Mouse (Mus musculus) midbrain, embryonic 12.5 days (tissue): Measurements from ENCODE around the gene Cmtr1. TPM values are rescaled to one million over a fixed set of nuclear protein-coding genes. Genes with fewer than 3 reads are reported as not detected.

Source experiments
- ATAC-seq: fragments of 200-750 bp; cut with Nextera tagmentation; 2 replicates; pipeline ENCODE4 v1.8.0; 2017; ENCODE audit warnings: low read depth, moderate TSS enrichment, moderate library complexity; ENCODE audit not compliant: low FRiP score
- H3K27ac ChIP-seq: fragments of 300-500 bp; sonication (generic); replicated peaks from 2 replicates; pipeline ENCODE4 v1.5.1; 2016; ENCODE audit warnings: mild to moderate bottlenecking
- H3K27me3 ChIP-seq: fragments of 300-500 bp; sonication (generic); 2 replicates; pipeline ENCODE4 v1.6.1; 2016; ENCODE audit warnings: mild to moderate bottlenecking
- H3K36me3 ChIP-seq: fragments of 300-500 bp; sonication (generic); 2 replicates; pipeline ENCODE4 v1.6.1; 2016
- H3K4me1 ChIP-seq: fragments of 300-500 bp; sonication (generic); 2 replicates; pipeline ENCODE4 v1.6.1; 2016
- H3K4me2 ChIP-seq: fragments of 300-500 bp; sonication (generic); replicated peaks from 2 replicates; pipeline ENCODE4 v1.6.1; 2016; ENCODE audit warnings: mild to moderate bottlenecking, moderate library complexity
- H3K4me3 ChIP-seq: fragments of 300-500 bp; sonication (generic); 2 replicates; pipeline ENCODE4 v1.5.1; 2016; ENCODE audit warnings: mild to moderate bottlenecking
- H3K9ac ChIP-seq: fragments of 300-500 bp; sonication (generic); replicated peaks from 2 replicates; pipeline ENCODE4 v1.6.1; 2016; ENCODE audit warnings: mild to moderate bottlenecking, moderate library complexity
- H3K9me3 ChIP-seq: fragments of 300-500 bp; sonication (generic); 2 replicates; pipeline ENCODE4 v1.6.1; 2016; ENCODE audit warnings: mild to moderate bottlenecking
- WGBS: fragments of 180-500 bp; shearing (Covaris S2); methylation state at CpG from one replicate; pipeline ENCODE4 v1.1.7; 2016; 5-methylcytosine and 5-hydroxymethylcytosine counted together
- polyA plus RNA-seq: library from polyadenylated mRNA; unstranded; fragments of >200 nt; fragmentation: Nextera tagmentation; extraction: Ambion mirVana; gene quantifications from 2 replicates; pipeline ENCODE4 v1.2.1, GENCODE M21; 2016

Gene Cmtr1
- polyA plus RNA-seq, 1 experiment from 2014 or later = 162 TPM

DNA sequence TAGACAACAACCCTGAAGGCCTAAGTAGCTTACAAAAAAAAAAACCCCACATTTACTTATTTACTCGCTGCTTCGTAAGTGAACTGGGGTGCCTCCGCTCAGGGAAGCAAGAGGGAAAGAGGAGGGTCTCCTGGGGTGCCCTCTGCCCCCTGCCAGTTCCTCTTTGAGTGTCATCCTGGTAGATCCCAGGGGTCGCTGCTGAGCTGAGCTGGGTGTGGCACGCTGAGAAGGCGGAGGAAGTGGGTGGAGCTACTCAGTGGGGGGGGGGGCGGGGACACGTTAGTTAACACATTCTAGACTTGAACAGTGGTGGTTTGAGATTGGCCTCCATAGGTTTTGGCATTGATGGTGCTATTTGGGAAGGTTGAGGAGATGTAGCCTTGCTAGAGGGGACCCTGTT, 67.7 kb downstream of the Cmtr1 start:
- Histone ChIP-seq H3K4me3 (no peak overlapping the region), H3K27ac (no peak overlapping the region), H3K36me3 (no peaks in the 10 kb centered on the region), H3K4me1 (peaks cover 23% of the 10 kb centered on the region), H3K9ac (no peak overlapping the region), H3K9me3 (no peaks in the 10 kb centered on the region), H3K27me3 (no peaks in the 10 kb centered on the region), H3K4me2 (no peak overlapping the region)
- WGBS = 60% methylated on average over 8 of the region's 8 CpGs
- ATAC-seq = no peak

DNA sequence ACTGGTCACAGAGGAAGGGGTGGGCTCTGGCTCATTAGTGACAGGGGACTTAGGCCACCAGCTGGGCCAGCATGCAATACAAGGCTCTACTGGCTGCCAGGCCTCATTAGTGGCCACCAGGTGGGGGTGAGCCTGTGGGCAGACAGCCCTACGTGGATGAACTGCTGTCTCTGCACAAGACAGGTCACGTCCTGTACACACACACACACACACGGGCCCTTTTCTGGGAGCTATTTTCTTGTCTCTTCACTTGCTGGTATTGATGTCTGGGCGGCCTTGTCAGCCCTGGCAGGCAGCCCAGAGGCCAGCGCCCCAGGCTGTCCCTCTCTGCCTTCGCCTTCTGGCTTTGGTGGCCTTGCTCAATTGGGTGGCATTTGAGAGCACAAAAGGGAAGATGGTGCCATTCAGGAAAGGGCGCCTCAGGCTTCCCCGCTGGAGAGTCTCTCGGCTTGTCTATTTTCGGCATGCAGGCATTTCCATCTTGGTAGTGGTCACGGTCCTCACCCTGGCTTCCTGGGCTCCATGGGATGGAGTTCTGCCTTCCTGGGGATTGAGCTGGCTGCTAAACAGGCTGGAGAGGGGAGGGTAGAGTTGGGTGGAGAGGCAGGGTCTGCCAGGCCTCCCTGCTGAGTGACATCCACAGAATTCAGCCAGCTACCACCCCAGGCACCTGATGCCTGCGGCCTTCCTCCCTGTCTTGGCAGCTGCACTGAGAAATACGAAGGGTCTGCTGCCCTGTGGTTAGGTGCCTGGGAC, 70.3 kb downstream of the Cmtr1 start:
- Histone ChIP-seq H3K4me1 (peaks cover 36% of the 10 kb centered on the region), H3K4me2 (no peak overlapping the region), H3K9me3 (no peaks in the 10 kb centered on the region), H3K27me3 (no peaks in the 10 kb centered on the region), H3K36me3 (no peaks in the 10 kb centered on the region), H3K4me3 (no peak overlapping the region), H3K9ac (no peak overlapping the region), H3K27ac (peak overlapping the region; percentile 81)
- peak; percentile 70 for ATAC-seq
- 38% methylated on average over 13 of the region's 13 CpGs for WGBS

DNA sequence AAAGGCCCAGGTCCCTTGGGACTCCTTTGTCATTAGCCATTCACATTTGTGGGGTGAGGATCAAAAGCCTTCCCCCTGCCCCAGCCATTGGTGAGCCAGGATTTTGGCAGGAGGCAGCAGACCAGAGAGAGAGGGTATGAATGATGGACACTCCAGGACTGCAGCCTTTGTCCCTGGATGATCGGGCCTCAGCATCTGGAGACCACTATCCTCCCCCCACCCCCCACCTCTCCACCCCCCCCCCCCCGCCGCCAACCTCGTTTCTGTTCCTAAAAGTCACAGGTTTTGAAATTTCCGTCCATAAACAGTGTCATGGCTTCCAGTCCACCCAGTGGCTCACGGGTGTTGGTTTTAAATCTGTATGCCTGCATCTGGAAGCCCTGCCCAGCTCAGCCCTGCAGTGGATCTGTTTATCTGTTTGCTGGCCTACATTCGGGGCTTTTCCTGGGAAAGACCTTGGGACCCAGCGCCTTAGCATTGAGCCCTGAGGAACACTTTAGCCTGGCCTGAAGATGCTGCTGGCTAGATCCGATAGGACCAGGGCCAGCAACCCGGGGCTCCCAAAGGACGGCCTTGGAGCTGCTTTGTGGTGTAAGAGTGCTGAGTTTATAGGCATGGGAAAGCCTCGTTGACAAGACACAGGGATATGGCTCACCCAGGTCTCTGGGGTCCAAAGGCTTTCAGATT, 71.0 kb downstream of the Cmtr1 start:
- peaks cover 43% of the 10 kb centered on the region for H3K4me1 ChIP-seq
- peak overlapping the region; percentile 81 for H3K27ac ChIP-seq
- H3K36me3 ChIP-seq = no peaks in the 10 kb centered on the region
- H3K4me3 ChIP-seq = no peak overlapping the region
- no peaks in the 10 kb centered on the region for H3K9me3 ChIP-seq
- no peak overlapping the region for H3K4me2 ChIP-seq
- WGBS = 37% methylated on average over 12 of the region's 12 CpGs
- no peak overlapping the region for H3K9ac ChIP-seq
- ATAC-seq = peak; percentile 40
- no peaks in the 10 kb centered on the region for H3K27me3 ChIP-seq

DNA sequence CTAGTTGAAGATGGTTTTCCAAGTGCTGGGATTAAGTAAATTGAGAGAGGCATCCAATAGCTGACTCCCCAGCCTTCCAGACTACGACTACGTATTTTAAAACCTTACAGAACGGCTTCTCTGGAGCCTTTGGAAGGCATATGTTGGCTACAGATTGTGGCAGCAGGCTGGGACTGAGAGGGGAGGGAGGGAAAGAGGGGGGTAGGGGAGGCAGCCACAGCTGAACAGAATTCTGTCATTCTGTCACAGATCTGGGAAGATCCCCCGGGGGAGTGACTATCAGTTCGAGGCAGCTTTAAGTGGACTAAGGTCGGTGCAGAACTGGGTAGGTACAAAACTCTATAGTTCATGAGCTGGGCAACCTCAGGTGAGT, 71.5 kb downstream of the Cmtr1 start:
- Histone ChIP-seq H3K36me3 (no peaks in the 10 kb centered on the region), H3K4me3 (no peak overlapping the region), H3K9me3 (no peaks in the 10 kb centered on the region), H3K4me2 (no peak overlapping the region), H3K4me1 (peaks cover 48% of the 10 kb centered on the region), H3K27me3 (no peaks in the 10 kb centered on the region), H3K9ac (no peak overlapping the region), H3K27ac (peak overlapping the region; percentile 81)
- ATAC-seq = no peak
- WGBS = 52% methylated on average over 6 of the region's 6 CpGs

DNA sequence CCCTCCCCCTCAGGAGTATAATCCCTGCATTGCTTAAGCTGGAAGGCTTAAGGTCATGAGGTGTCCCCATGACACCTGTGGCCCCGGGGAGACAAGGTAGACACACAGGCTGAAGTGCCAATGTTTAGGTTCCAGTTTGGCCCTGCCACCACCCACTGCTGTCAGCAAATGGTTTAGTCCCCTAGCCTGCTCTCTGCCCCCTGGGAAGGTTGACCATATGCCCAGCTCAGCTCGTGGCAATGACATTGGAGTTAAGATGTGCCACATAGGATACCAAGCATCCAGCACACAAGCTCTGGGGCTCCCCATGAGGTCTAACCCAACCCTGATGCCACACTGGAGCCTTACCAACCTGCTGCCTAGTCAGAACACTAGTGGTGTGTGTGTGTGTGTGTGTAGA, 72.1 kb downstream of the Cmtr1 start:
- no peak overlapping the region for H3K9ac ChIP-seq
- H3K9me3 ChIP-seq = no peaks in the 10 kb centered on the region
- H3K36me3 ChIP-seq = no peaks in the 10 kb centered on the region
- no peak overlapping the region for H3K27ac ChIP-seq
- no peak for ATAC-seq
- 83% methylated on average over 2 of the region's 2 CpGs for WGBS
- H3K4me1 ChIP-seq = peaks cover 52% of the 10 kb centered on the region
- no peak overlapping the region for H3K4me2 ChIP-seq
- no peaks in the 10 kb centered on the region for H3K27me3 ChIP-seq
- no peak overlapping the region for H3K4me3 ChIP-seq

DNA sequence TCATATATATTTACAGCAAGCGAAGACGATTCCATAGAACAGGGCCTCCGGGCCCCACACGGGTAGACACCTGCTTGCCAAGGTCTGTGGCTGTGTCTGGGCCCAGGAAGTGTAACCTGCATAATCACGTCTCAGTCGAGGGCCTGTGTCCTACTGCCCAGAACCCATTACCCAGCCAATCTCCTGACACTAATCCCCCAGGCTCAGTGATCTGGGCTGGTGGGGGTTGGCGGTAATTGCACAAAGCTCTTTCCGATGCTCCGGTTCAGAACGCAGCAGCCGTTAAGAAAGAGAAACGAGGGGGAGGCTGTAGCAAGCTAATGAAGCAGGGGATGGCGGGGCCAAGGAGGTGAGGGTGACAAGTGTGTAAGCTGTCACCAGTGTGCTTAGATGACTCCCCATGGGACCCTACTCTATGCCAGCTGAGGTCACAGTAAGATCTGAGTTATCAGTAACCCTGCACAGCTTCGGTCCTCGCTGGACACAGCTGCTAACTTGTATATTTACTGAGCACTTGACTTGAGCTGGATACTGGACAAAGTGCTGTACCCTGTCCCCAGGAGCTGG, 76.1 kb downstream of the Cmtr1 start:
- Histone ChIP-seq H3K9ac (no peak overlapping the region), H3K27ac (peak overlapping the region; percentile 81), H3K36me3 (no peaks in the 10 kb centered on the region), H3K9me3 (no peaks in the 10 kb centered on the region), H3K4me2 (no peak overlapping the region), H3K4me3 (no peak overlapping the region), H3K27me3 (no peaks in the 10 kb centered on the region), H3K4me1 (peaks cover 53% of the 10 kb centered on the region)
- 21% methylated on average over 15 of the region's 15 CpGs for WGBS
- peak; percentile 61 for ATAC-seq

DNA sequence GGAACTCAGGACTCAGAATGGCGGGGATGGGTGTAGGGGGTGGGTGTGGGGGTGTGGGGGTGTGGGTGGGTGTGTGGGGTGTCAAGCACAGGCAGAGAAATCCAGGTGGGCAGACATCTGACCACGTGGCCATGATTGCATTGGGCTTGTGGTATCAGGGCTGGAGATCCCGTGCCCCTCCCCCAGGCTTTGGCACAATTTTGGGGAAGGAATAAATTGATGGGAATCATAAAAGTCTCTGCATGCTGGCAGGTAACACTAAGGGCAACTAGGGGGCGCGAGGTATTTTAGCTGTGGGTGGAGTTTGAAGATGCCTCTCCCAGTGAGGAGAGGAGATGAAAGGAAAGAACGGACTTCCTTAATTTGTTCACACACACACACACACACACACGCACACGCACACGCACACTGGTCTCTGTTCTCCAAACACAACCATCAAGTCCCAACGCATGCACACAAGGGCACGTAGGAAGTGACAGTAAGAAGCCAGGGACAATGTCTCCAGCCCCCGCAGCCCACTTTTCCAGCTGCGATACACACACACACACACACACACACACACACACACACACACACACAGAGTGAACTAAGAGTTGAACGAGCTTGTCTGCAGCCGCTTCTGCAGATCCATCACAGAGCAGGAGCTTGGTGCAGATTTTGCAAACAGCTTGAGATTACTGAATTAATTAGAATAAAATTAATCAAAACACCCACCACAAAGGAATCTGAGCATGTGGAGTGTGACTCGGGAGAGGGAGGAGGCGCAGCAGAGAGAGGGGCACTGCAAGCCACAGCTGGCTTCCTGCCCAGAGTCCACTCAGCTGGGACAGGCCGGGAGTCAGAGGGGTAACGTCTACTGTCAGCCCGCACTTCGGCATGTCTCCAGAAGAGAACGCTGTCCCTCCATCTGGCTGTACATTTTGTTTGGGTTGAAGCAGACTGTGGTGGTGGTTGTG, 77.7 kb downstream of the Cmtr1 start:
- peak; percentile 62 for ATAC-seq
- Histone ChIP-seq H3K9me3 (no peaks in the 10 kb centered on the region), H3K4me3 (no peak overlapping the region), H3K9ac (no peak overlapping the region), H3K27ac (peak overlapping the region; percentile 76), H3K36me3 (no peaks in the 10 kb centered on the region), H3K4me2 (no peak overlapping the region), H3K4me1 (peaks cover 46% of the 10 kb centered on the region), H3K27me3 (no peaks in the 10 kb centered on the region)
- 56% methylated on average over 22 of the region's 22 CpGs for WGBS

DNA sequence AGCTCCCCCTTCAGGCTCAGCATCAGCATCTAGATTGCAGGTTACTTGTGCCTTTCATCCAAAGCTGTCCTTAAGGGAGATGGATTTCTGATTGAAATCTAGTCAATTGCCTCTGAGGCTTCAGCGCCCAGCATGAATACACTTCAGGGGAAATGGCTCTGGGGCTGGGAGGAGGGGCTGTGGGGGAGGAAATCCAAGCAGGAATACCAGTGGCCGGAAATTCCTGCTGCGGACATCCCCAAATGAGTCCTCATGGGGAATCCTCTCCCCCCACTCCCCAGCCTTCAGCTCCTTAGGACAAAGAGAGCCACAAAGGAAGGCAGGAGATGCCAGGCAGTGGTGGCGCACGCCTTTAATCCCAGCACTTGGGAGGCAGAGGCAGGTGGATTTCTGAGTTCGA, 87.1 kb downstream of the Cmtr1 start:
- Histone ChIP-seq H3K36me3 (no peaks in the 10 kb centered on the region), H3K27me3 (0 out of 2 replicates have a peak, but pooled peaks cover 4% of the 10 kb centered on the region), H3K27ac (peak overlapping the region; percentile 39; the same call in 1 of the 2 replicates), H3K4me3 (no peak overlapping the region), H3K4me1 (peaks cover 31% of the 10 kb centered on the region), H3K4me2 (no peak overlapping the region), H3K9ac (no peak overlapping the region), H3K9me3 (no peaks in the 10 kb centered on the region)
- WGBS = 57% methylated on average over 6 of the region's 6 CpGs
- no peak for ATAC-seq

DNA sequence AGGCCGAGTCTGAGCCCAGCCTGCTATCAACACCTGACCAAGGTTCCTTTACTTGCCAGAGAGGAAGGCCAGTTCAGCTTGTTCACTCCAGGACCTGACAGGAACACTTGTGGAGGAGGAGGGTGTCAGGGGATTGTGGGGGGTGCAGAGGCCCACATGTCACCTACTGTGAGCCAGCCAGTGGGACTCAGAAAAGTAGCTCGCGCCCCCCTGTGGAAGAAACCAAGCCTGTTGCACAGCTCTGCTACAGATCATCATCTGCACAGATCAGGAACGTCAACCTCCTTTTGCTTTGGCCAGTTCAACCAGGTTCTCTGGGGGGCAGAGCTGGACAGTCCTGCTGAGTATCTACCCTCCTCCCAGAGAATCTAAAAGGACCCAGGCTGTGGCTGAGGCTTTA, 94.1 kb downstream of the Cmtr1 start:
- Histone ChIP-seq H3K36me3 (no peaks in the 10 kb centered on the region), H3K9ac (no peak overlapping the region), H3K9me3 (no peaks in the 10 kb centered on the region), H3K4me1 (peaks cover 13% of the 10 kb centered on the region), H3K27ac (no peak overlapping the region), H3K27me3 (no peaks in the 10 kb centered on the region), H3K4me2 (no peak overlapping the region), H3K4me3 (no peak overlapping the region)
- no peak for ATAC-seq
- 48% methylated on average over 4 of the region's 4 CpGs for WGBS
